Mouse (Mus musculus) common myeloid progenitor, adult 5-6 weeks (primary cell): ENCODE results near the gene Zbtb8os. TPM values are rescaled to one million over a fixed set of nuclear protein-coding genes. Genes with fewer than 3 reads are reported as not detected.

Source experiments
- ATAC-seq: replicated peaks from 2 replicates; pipeline ENCODE4 v1.8.0; 2016; ENCODE audit warnings: low read depth, mild to moderate bottlenecking, moderate TSS enrichment, inconsistent platforms; ENCODE audit not compliant: poor library complexity, severe bottlenecking
- total RNA-seq: library from RNA; stranded (forward); fragments of 200-1000, 187-1606 nt; gene quantifications from 2 replicates; pipeline ENCODE4 v1.2.3, GENCODE M21; 2017

Gene Zbtb8os
- total RNA-seq, 1 experiment from 2014 or later = 73.1 TPM

GRCm38 (mm10) chr4:129374219-129374755 is 38.8 kb downstream of the Zbtb8os start:
- peak; percentile 10; the same call in 1 of the 2 replicates for ATAC-seq

- ATAC-seq = no peak
Measured at GRCm38 (mm10) chr4:129375000-129375399, 39.5 kb downstream of the Zbtb8os start.

DNA sequence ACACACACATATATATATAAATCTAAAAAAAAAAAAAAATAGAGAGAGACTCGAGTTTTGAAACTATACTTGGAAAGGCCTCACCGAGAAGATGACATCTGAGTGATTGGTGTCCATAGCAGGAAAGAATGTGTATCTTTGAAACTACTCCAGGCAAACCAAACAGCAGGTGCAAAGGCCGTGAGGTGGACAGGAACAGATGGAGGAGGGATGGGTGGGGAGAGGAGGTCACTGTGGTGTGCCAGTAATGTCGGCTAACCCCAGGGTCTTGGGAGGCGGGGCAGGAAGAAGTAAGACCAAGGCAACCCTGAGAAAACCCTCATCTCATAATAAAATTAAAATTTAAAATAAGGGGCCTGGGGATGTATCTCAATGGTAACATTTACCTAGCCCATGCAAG is 40.3 kb downstream of the Zbtb8os start:
- no peak for ATAC-seq

DNA sequence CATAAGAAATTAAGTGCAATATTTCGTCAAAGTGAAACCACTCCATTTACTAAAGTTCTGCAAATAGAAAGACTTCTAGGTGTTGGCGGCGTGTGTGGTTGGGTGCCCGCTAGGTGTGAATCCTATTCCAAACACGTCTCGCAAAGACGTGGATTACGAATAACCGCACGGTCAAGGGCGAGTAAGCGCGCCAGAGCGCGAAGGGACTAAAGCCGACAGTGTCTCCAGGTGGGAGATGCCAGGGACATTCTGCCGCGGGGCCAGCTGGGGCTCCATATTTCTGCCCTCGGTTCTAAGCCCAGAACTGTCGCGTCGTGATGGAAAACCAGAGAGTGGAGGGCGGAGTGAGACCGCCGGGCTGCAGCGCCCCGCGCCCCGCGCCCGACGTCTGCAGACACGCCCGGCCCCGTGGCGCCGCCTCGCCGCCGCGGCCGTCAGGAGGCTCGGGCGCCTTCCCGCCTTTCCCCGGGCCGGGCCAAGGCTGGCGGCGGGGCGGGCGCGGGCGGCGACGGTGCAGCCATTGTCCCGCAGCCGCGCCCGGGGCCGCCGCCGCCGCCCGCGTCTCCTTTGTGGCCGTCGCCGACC is 41.6 kb downstream of the Zbtb8os start:
- peak; percentile 20; the same call in 1 of the 2 replicates for ATAC-seq

DNA sequence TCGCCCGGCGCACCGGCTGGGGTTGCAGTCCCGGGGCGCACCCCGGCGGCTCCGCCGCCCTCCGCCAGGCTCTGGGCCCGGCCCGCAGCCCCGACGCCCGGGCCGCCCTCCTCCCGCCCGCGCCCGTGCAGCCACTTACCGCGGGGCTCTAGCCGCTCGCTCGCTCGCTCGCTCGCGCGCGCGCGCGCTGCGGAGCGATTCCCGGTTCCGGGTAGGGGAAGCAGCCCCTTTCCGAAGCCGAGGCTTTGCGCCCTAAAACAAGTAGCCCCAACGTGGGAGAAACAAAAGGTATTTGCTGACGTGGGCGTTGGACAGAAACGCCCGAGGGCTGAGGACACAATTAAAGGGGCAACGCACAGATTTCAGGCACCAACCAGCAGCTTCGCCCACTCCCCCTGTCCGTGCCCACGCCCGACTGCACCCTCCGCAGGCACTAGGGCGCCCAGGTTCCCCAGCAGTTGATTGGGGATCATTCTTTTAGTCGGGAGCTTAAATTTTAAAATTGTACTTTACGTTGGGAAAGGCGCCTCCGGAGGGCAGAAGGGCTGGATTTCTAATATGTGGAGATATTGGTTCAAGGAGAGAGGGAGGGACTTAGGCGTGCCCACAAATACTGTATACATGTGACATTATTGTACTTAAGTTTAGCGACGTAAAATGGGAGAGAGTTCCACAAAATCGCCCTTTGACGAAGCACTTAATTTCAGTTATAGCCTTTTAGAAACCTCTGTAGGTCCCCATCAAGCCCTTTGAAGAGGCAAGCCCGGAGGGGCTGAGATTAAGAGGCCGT is 42.3 kb downstream of the Zbtb8os start, which contains the start of gene Zbtb8a:
Gene Zbtb8a, minus strand, starts transcription at position 516 of the 790 bp plus-strand sequence.
- peak; percentile 19; the same call in 1 of the 2 replicates for ATAC-seq

- ATAC-seq = no peak
Measured at GRCm38 (mm10) chr4:129379805-129380204, 44.3 kb downstream of the Zbtb8os start.

GRCm38 (mm10) chr4:129381148-129381547 is 45.7 kb downstream of the Zbtb8os start:
- no peak for ATAC-seq

GRCm38 (mm10) chr4:129382029-129382428 is 46.5 kb downstream of the Zbtb8os start:
- ATAC-seq = no peak

- no peak for ATAC-seq
Measured at GRCm38 (mm10) chr4:129382488-129382887, 47.0 kb downstream of the Zbtb8os start.

GRCm38 (mm10) chr4:129383586-129383985 is 48.1 kb downstream of the Zbtb8os start:
- ATAC-seq = no peak

- no peak for ATAC-seq
Measured at GRCm38 (mm10) chr4:129384440-129384839, 48.9 kb downstream of the Zbtb8os start.

DNA sequence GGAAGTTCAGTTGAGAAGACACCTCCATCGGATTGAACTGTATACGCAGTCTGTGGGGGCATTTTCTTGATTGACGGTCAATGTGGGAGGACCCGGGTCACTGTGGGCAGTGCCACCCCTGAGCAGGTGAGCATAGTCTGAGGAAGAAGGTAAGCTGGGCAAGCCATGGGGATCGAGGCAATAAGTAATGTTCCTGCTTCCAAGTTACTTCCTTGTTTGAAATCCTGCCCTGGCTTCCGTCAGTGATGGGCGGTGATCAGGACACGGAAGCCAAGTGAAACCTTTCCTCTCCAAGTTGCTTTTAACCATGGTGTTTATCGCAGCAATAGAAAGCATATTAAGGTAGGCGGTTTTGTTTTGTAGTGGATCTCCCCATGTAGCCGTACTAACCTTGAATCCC is 50.2 kb downstream of the Zbtb8os start:
- no peak for ATAC-seq

DNA sequence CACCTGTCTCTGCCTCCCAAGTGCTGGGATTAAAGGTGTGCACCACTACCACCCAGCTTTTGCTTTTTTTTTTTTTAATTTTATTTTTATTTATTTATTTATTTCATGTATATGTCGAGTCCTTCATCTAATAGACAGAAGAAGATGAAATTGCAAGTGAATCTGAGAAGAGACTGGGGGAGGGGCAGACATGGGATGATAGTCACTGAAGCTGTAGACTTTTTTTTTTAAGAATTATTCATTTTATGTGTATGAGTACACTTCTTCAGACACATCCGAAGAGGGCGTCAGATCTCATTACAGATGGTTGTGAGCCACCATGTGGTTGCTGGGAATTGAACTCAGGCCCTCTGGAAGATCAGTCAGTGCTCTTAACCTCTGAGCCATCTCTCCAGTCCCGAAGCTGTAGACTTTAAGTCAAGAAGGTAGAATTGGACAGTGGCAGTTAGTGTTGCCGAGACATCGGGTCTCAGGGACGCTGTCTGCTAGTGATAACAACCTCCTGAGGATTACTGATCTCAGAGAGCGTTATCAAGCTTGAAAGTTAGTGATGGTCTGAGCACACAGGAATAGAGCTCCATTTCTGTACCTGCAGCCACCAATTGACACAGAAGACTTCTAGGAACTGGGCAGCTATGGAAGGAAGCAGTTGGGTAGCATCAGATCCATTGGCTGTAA is 50.9 kb downstream of the Zbtb8os start:
- ATAC-seq = peak; percentile 68

DNA sequence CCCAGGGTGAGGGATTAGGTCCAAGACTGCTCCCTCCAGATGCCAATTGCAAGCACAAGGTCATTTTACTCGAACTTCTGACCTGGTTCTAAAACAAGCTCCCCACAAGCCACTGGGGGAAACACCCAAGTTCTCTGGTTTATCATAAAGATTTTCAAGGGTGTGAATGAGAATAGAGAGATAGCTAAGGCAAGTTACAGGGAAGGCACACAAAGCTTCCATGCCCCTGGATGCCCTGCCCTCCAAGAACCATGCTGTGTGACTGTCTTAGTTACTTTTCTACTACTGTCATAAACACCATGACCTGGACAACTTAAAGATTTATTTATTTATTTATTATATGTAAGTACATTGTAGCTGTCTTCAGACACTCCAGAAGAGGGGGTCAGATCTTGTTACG is 51.5 kb downstream of the Zbtb8os start:
- no peak for ATAC-seq

- ATAC-seq = no peak
Measured at GRCm38 (mm10) chr4:129388404-129388803, 52.9 kb downstream of the Zbtb8os start.

GRCm38 (mm10) chr4:129390216-129390743 is 54.8 kb downstream of the Zbtb8os start:
- no peak for ATAC-seq

GRCm38 (mm10) chr4:129390936-129391557 is 55.6 kb downstream of the Zbtb8os start:
- ATAC-seq = no peak

- peak; percentile 69; the same call in 1 of the 2 replicates for ATAC-seq
Measured at GRCm38 (mm10) chr4:129394089-129394870, 58.8 kb downstream of the Zbtb8os start.

- no peak for ATAC-seq
Measured at GRCm38 (mm10) chr4:129396960-129397359, 61.5 kb downstream of the Zbtb8os start.
